Comparison of ENCODE assay signal across 8 mouse cellular contexts in the genomic region with DNA sequence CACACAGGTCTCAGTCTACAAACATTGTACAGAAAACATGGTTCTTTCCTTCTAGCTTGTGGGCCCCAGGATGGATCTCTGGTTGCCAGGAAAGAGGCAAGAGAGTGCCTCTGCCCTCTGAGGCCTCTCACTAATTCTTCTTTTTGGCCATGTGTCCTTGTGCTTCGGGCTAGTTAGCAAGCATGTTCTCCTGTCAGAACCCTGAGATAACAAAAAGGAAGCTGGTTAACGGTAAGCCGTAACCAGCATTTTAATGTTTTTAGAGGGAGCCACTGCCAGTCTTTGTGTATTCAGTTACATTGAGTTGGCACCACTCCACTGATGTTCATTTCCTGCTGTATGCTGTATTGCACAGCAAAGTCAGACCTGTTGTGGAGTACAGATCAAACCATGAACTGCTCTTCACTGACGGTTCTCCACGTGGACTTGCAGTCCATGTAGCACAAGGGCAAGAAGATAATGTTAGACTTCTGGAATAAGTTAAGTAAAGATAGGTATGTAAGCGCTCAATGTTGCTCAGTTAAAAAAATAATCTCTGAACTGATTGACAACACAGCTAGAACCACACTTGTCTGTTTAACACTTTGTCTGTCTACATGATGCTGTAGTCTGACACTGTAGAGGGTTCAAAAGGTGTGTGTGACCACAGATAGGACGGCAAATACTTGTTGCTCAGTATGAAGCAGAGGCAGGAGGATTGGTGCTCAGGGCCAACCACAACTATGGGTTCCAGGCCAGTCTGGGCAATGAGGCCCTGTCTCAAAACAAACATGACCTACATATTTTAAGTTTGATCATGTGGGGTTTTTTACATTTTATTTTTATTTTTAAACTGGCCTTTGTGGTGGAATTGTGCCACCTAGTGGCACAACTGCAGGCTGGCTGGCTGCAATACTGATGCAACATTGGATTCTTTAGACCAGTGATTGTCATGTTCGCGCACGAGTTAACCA. TPM values are rescaled to one million over a fixed set of nuclear protein-coding genes. Genes with fewer than 3 reads are reported as not detected.
DNase-seq lines count a peak whose midpoint lies in the region; ATAC-seq and TF ChIP-seq lines count a peak whose summit lies in the region.

No protein-coding gene starts in this region.

- 87% methylated on average over 10 of the region's 10 CpGs for WGBS in hindbrain, embryonic 11.5 days
- WGBS in hindbrain, embryonic 13.5 days, result 68% methylated on average over 10 of the region's 10 CpGs
- 40% methylated on average over 10 of the region's 10 CpGs for WGBS in heart, embryonic 16.5 days
- WGBS in lung, postnatal 0 days, result 37% methylated on average over 10 of the region's 10 CpGs

- H3K36me3 ChIP-seq in hindbrain, embryonic 11.5 days (ENCODE audit: control insufficient read depth, insufficient read depth, low read length), result no peaks in the 10 kb centered on the region
- peaks cover 30% of the 10 kb centered on the region for H3K36me3 ChIP-seq in hindbrain, embryonic 13.5 days
- H3K36me3 ChIP-seq in heart, embryonic 16.5 days (ENCODE audit: control insufficient read depth, insufficient read depth), result peaks cover 2% of the 10 kb centered on the region
- peaks cover 19% of the 10 kb centered on the region; the same call in 1 of the 2 replicates for H3K36me3 ChIP-seq in lung, postnatal 0 days (ENCODE audit: insufficient read depth, low read length)

- ATAC-seq in hindbrain, embryonic 11.5 days (ENCODE audit: low FRiP score), result no peak
- ATAC-seq in hindbrain, embryonic 13.5 days (ENCODE audit: low FRiP score), result no peak
- no peak for ATAC-seq in heart, embryonic 16.5 days (replicated peaks; ENCODE audit: extremely low read depth, insufficient read depth, low FRiP score)
- peak; percentile 49 for ATAC-seq in lung, postnatal 0 days

- no peak overlapping the region for H3K27ac ChIP-seq in hindbrain, embryonic 11.5 days (ENCODE audit: low read depth, low read length)
- no peak overlapping the region for H3K27ac ChIP-seq in hindbrain, embryonic 13.5 days
- peak overlapping the region; percentile 52 for H3K27ac ChIP-seq in brown adipose tissue, adult 24 weeks (replicated peaks; ENCODE audit: low read depth, low read length)
- H3K27ac ChIP-seq in heart, embryonic 16.5 days (ENCODE audit: low read length), result peak overlapping the region; percentile 47
- no peak overlapping the region for H3K27ac ChIP-seq in lung, postnatal 0 days (ENCODE audit: low read length)

- peak; percentile 85 for TF ChIP-seq CTCF in lung, postnatal 0 days (IDR thresholded peaks at IDR 0.05)

- no peaks in the 10 kb centered on the region for H3K9me3 ChIP-seq in hindbrain, embryonic 11.5 days (ENCODE audit: control insufficient read depth, low read length)
- no peaks in the 10 kb centered on the region for H3K9me3 ChIP-seq in hindbrain, embryonic 13.5 days
- no peaks in the 10 kb centered on the region for H3K9me3 ChIP-seq in heart, embryonic 16.5 days (replicated peaks; ENCODE audit: control insufficient read depth, low read length)
- no peaks in the 10 kb centered on the region for H3K9me3 ChIP-seq in lung, postnatal 0 days (ENCODE audit: low read length)

- no peak; the same call in 1 of the 2 replicates for TF ChIP-seq EP300 in lung, postnatal 0 days (IDR thresholded peaks at IDR 0.05)

- no peaks in the 10 kb centered on the region for H3K27me3 ChIP-seq in hindbrain, embryonic 11.5 days (ENCODE audit: control insufficient read depth, insufficient read depth, low read length)
- no peaks in the 10 kb centered on the region for H3K27me3 ChIP-seq in hindbrain, embryonic 13.5 days
- no peaks in the 10 kb centered on the region for H3K27me3 ChIP-seq in heart, embryonic 16.5 days (ENCODE audit: control insufficient read depth, insufficient read depth, low read length)
- no peaks in the 10 kb centered on the region for H3K27me3 ChIP-seq in lung, postnatal 0 days (replicated peaks; ENCODE audit: insufficient read depth, low read length)

- H3K4me3 ChIP-seq in hindbrain, embryonic 11.5 days (ENCODE audit: low read depth, low read length), result no peak overlapping the region
- no peak overlapping the region for H3K4me3 ChIP-seq in hindbrain, embryonic 13.5 days
- no peak overlapping the region for H3K4me3 ChIP-seq in brown adipose tissue, adult 24 weeks (ENCODE audit: insufficient read depth, low read depth, low read length)
- H3K4me3 ChIP-seq in heart, embryonic 16.5 days (ENCODE audit: low read length), result no peak overlapping the region
- H3K4me3 ChIP-seq in lung, postnatal 0 days (ENCODE audit: low read depth, low read length), result no peak overlapping the region

- no peak overlapping the region for H3K9ac ChIP-seq in hindbrain, embryonic 11.5 days (ENCODE audit: low read depth, low read length)
- no peak overlapping the region for H3K9ac ChIP-seq in hindbrain, embryonic 13.5 days
- H3K9ac ChIP-seq in heart, embryonic 16.5 days (ENCODE audit: low read length), result peak overlapping the region; percentile 12; the same call in 1 of the 2 replicates
- no peak overlapping the region for H3K9ac ChIP-seq in lung, postnatal 0 days (replicated peaks; ENCODE audit: low read depth)

- DNase-seq in hindbrain, embryonic 11.5 days (ENCODE audit: low spot score), result peak; percentile 52
- peak; percentile 68 for DNase-seq in CD4-positive, CD25-positive, alpha-beta regulatory T cell, adult 2 months (ENCODE audit: low read depth, low spot score)
- DNase-seq in lung, postnatal 0 days (ENCODE audit: low spot score), result peak; percentile 77
- DNase-seq in thymus, postnatal 25 days, result peak; percentile 33
- no peak for DNase-seq in spleen, adult 18-20 months

- no peak overlapping the region for H3K4me2 ChIP-seq in hindbrain, embryonic 11.5 days (replicated peaks; ENCODE audit: low read depth, low read length)
- no peak overlapping the region for H3K4me2 ChIP-seq in hindbrain, embryonic 13.5 days
- no peak overlapping the region for H3K4me2 ChIP-seq in heart, embryonic 16.5 days (ENCODE audit: low read depth, low read length)
- no peak overlapping the region for H3K4me2 ChIP-seq in lung, postnatal 0 days (replicated peaks; ENCODE audit: low read depth, low read length)

- no peaks in the 10 kb centered on the region for H3K4me1 ChIP-seq in hindbrain, embryonic 11.5 days (replicated peaks; ENCODE audit: control insufficient read depth, insufficient read depth, low read length)
- H3K4me1 ChIP-seq in hindbrain, embryonic 13.5 days (replicated peaks), result 0 out of 2 replicates have a peak, but pooled peaks cover 11% of the 10 kb centered on the region
- peaks cover 14% of the 10 kb centered on the region for H3K4me1 ChIP-seq in brown adipose tissue, adult 24 weeks (ENCODE audit: control insufficient read depth, insufficient read depth, insufficient read length, low read length)
- H3K4me1 ChIP-seq in heart, embryonic 16.5 days (ENCODE audit: control insufficient read depth, insufficient read depth, low read length), result peaks cover 39% of the 10 kb centered on the region
- no peaks in the 10 kb centered on the region for H3K4me1 ChIP-seq in lung, postnatal 0 days (ENCODE audit: insufficient read depth, low read depth, low read length)

RNA-seq across cellular contexts. Expression of gene Ncoa3, which starts 53.4 kb away (rescaled TPM):
- 16.7 and 17.1 TPM in 2 replicates for polyA plus RNA-seq in hindbrain, embryonic 11.5 days (2014; fragmentation: Nextera tagmentation; extraction: Ambion mirVana)
- 12.0 and 13.1 TPM in 2 replicates for polyA plus RNA-seq in hindbrain, embryonic 13.5 days (2015; fragmentation: Nextera tagmentation; extraction: Ambion mirVana)
- 7.8 and 10.1 TPM in 2 replicates for polyA plus RNA-seq in brown adipose tissue, adult 24 weeks (2012; ENCODE audit: insufficient read depth, insufficient read length, missing spikeins)
- 9.5 and 9.9 TPM in 2 replicates for polyA plus RNA-seq in heart, embryonic 16.5 days (2015; fragmentation: Nextera tagmentation; extraction: Ambion mirVana)
- polyA plus RNA-seq in lung, postnatal 0 days (2015; fragmentation: Nextera tagmentation; extraction: Ambion mirVana), result 8.5 and 10.4 TPM in 2 replicates

Comparison
In these comparisons a context has a peak if more than half of its experiments do, and no peak if none do; other contexts are left out.
1. DNase-seq: peak in hindbrain, embryonic 11.5 days (single experiment), CD4-positive, CD25-positive, alpha-beta regulatory T cell, adult 2 months (single experiment), lung, postnatal 0 days (single experiment) and thymus, postnatal 25 days (single experiment); none in spleen, adult 18-20 months (0 of 2).
2. H3K27ac ChIP-seq: peak in brown adipose tissue, adult 24 weeks (single experiment) and heart, embryonic 16.5 days (single experiment); none in hindbrain, embryonic 11.5 days (single experiment), hindbrain, embryonic 13.5 days (single experiment) and lung, postnatal 0 days (single experiment).